Mouse (Mus musculus): ENCODE data around the gene Catsperz.
"Not testable (repeated sequence)": the region's sequence is repeated elsewhere in the genome, so short reads cannot be mapped to it uniquely, and the experiment has no call there.

Catsperz gene

DNA sequence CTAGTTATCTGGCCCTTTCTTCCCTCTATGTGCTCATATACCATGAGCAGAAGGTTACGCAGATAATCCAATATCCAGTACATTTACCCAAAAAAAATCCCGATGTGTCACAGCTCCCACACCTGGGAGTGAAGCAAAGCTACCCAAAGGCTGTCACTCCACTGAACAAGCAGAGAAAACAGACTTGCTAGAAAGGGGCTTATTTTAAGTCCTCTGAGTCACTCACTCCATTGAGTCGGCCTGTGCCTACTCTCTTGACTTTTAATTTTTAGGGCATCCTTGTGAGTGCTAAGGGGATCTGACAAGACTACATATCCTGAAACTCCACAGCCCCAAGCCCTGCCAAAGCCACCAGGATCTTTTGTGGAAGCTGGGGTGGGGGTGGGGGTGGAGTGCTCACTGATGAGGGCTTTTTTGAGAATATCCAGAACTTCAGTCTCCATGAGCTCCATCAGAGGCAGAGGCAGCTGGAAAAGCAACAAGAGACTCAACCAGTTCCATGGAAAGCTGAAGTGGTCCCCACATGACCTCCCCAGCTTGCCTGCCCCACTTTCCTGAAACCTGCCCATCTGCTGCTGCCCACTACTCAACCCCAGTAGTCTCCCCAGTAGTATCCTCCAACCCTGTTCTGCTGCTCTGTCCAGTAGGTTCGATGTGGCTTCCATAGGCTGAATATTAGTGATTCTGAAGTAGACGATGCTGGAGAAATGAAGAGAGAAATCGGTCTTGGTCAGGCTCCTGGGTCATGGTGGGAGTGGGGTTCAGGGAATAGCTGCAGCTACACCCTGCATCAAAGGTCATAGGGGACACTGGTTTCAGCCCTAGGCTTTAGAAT, 2.1 kb downstream of the Catsperz start:
- DNase-seq: peak; percentile 91

DNA sequence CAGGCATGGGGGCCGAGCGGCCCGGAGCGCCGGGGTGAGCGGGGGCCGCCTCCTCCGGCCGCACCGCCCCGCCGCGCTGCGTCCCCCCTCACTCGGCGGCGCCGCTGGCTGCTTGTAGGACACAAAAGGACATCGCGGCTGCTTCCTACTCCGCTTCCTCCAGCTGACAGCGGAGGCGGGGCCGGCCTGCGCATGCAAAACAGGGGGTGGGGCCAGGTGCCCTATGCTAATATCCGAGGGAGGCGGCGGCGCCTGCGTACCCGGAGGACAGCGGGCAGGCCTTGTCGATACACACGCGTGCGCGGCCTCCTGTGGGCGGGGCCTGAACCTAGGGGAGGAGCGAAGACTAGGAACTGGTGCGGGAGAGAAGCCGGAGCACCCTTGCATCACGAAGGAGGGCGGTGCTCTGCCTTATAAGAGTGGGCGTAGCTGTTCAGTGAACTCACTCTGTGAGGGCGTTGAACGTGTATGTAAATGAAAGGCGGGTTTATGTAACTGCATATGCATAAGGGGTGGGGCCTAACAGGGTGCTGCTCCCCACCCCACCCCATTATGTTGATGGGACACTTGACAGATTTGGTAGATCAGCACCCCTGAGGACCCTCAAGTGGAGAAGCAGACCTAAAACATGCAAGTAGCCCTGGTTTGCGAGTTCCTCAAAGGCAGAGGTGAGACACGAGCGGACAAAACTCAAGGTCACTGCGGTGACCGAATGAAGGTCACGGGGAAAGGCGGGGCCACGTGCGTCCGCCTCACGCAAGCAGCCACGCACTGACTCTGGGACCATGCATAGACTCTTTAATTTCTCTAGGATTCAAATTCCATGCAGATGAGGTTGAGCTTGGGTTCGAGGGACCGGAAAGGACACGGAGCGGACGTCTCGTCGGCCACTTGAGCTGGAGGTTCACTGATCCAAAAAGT, 3.3 kb downstream of the Catsperz start, which contains the start of gene Esrra:
Gene Esrra, minus strand, starts transcription at position 167 of the 921 bp plus-strand sequence.
- peak; percentile 100 for DNase-seq

DNA sequence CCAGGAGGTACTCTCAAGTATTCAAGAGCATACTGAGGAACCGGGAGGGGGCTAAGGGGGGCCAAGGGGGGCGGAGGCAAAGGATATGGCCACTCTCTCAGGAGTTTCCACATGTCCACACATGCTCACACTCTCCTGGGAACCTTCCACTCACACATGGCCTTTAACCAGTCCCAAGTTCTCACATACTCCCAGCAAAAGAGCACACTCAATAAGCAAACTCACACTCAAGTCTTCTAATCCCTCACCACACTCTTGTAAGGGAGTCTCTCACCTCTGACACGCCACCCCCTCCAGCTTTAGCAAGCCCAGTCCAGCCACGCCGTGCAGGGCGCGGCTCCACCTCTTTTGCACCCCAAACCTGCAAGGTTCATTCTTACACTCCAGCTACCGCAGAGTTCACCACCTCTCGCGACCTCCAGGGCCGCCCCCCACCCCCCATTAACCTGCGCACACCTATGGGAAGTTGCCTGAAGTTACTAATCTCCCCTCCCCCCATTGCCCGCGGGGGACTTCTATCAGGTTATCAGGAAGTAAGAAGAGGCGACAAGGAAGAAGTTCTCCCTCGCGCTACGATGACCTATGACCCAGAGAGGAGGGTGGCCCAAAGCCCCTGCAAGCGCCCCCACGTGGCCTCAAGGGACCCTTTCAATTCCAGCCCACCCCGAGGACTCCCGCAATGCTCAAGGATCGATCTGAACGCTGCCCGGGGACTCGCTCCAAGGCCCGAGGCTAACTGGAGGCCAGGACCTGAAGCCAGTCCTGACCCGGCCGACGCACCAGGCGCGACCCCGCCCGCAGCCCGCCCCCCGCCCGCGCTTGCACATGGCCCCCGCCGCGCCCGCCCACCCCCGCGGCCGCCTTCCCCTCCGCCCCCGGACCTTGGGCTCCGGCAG, 4.2 kb downstream of the Catsperz start:
- peak; percentile 98 for DNase-seq

DNA sequence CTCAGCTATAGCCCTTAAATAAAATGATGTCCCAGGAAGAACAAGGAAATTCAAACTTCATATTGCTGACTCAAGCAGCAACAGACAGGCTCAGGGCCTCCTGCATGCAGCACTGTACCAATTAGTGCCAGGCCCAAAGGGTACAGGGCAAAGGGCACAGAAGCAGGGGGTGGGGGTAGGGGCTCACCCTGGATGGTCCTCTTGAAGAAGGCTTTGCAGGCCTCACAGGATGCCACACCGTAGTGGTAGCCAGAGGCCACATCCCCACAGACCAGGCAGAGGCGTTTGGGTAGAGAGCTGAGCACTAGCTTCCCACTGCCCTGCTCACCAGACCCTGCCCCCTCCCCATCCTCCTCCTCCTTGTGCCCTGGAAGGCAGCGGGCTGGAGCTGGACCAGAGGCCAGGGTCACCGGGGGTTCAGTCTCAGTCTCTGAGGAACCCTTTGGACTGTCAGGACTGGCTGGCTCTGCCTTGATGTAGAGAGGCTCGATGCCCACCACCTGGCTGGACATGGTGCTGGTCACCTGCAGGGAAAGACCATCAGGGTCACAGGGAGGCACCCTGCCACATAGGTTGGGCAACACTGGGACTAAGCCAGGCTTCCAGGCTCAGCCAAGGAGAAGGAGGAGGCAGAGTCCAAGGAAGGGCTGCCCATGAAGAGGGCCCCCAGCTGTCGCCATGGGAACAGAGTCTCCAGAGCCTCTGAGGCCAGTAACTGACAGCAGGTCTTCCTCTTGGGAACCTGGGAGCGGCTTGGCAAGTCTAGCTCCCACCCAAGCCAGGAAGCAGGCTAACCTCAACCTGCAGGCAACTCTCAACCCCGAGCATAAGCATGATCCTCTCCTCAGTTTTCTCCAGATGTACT, 5.1 kb downstream of the Catsperz start:
- peak; percentile 98 for DNase-seq

DNA sequence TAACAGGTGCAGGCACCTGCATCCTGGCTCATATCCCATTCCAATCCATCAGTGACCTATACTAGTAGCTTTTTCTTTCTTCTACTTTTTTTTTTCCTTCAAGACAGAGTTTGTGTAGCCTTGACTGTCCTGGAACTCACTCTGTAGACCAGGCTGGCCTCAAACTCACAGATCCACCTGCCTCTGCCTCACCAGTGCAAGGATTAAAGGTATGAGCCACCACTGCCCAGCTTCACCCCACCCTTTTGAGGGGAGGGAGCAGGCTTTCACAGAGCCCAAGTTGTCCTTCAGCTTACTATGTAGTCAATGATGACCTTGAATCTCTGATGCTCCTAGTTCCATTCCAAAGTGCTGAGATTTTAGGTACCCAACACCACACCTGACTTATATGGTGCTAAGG, 5.7 kb downstream of the Catsperz start:
- DNase-seq: peak; percentile 91

DNA sequence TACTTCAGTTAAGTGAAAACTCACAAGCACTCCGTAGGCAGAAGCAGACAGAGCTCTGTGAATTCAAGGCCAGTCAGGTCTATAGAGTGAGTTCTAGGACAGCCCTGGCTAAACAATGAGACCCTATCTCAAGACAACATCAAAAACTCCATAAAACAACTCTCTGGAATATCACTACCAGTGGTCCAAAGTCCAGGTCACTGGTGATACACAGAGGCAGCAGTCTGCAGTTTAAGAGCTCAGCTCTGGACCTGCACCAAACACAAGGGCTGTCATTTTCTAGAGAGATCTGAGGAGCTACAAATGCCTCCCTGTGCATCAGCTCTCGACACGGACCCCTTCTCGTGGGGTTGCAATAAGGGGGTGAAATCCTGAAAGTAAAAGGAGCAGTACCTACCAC, 6.9 kb downstream of the Catsperz start:
- no peak for DNase-seq

DNA sequence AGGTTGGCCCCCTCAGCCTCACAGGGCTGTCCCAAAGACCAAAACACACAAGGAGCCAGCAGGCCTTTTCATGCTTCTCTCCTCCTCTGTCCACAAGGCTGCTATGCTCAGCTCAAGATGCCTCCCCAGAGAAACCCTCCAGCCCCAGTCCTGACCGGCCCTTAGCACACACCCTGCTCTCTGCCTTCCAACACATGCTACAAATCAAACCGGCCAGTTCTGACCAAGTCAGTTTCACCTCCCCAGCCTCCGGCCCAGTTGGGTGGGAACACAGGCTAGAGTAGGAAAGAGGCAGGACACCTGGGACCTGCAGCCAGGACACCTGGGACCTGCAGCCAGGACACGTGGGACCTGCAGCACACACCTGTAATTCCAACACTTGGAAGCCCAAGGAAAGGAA, 8.7 kb downstream of the Catsperz start:
- DNase-seq: peak; percentile 88

DNA sequence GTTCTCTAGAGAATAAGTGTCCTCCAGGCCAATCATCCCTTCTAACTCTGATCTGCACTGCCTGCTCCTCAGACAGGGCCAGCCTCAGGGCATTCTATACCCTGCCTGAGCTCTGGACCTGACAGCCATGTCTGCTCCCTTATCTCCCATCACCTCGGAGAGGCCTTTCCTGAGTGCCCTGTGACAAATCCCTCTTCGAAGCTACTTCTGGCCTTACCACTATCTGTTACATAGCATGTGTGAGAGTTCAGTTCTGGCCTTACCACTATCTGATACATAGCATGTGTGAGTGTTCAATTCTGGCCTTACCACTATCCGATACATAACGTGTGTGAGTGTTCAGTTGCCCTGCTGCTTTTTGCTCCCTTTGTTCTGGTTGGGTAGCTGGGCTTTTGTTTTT, 9.9 kb downstream of the Catsperz start:
- peak; percentile 86 for DNase-seq

DNA sequence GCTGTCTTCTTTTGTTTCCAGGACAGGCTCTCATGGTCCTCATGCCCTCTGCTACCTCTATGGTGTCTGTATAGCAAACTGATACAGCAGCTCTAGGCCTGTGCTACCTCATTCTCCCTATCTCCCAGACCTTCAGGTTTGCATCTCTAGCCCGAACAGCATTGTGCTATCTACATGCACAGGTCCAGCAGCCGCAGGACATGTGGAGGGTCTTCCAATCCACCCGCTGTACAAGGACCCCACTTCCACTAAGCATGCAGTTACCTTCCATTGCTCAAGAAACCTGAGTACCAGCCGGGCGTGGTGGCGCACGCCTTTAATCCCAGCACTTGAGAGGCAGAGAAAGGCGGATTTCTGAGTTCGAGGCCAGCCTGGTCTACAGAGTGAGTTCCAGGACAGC, 10.6 kb downstream of the Catsperz start:
- peak; percentile 89 for DNase-seq

DNA sequence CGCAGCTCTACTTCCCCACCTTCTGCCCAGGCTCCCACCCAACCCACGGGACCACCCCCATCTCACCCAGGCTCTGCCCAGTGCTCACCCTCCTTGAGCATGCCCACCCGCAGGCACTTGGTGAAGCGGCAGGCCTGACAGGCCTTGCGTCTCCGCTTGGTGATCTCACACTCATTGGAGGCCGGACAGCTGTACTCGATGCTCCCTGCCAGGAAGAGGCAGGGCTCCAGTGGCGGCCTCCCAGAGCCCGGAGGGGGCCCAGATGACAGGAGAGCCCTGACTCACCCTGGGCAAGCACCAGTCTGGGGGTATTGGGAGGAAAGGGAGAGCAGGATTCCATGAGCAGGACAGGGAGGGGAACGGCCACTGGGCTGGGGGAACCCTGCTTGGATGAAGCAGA, 11.2 kb downstream of the Catsperz start:
- DNase-seq: peak; percentile 96

DNA sequence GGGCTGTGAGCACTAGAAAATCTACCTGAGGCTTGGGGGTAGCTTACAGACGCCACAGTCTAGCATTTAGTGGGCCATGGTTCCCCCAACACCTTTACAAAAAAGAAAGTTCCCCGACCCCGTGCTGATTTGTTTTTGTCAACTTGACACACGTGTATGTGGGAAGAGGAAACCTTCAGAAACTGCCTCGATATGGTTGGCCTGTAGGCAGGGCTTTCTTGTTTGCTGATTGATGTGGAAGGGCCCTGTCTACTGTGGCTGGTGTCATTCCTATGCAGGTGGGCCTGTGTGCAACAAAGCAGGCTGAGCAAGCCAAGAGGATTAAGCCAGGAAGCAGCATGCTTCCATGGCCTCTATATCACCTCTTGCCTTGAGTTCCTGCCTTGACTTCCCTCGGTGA, 12.1 kb downstream of the Catsperz start:
- peak; percentile 83 for DNase-seq

DNA sequence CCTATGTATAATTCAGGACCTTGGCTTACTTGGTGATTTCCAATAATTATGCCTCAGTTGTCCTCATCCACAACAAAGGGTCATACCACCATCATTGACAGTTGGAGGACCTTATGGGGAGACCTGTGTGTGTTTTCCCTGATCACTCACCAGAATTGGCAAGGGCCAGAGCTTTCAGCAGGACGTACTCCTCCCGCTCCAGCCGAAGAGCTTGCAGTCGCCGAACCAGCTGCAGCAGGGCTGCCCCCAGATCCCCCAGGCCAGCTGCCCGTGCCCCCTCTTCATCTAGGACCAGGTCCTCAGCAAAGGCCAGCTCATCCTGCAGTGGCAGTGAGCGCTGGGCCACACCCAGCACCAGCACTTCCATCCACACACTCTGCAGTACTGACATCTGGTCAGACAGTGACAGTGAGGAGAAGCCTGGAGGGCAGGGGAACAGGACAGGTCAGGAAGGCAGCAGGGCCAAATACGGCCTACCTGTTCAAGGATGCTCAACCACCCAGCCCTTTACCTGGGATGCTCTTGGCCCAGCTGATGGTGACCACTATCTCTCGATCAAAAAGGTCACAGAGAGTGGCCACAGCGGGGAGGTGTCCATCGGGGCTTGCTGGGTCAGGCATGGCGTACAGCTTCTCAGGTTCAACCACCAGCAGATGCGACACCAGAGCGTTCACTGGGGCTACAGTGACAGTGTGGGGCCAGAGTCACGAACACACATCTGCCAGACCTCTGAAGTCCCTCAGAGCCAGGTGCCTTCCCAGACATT, 12.8 kb downstream of the Catsperz start:
- peak; percentile 93 for DNase-seq

DNA sequence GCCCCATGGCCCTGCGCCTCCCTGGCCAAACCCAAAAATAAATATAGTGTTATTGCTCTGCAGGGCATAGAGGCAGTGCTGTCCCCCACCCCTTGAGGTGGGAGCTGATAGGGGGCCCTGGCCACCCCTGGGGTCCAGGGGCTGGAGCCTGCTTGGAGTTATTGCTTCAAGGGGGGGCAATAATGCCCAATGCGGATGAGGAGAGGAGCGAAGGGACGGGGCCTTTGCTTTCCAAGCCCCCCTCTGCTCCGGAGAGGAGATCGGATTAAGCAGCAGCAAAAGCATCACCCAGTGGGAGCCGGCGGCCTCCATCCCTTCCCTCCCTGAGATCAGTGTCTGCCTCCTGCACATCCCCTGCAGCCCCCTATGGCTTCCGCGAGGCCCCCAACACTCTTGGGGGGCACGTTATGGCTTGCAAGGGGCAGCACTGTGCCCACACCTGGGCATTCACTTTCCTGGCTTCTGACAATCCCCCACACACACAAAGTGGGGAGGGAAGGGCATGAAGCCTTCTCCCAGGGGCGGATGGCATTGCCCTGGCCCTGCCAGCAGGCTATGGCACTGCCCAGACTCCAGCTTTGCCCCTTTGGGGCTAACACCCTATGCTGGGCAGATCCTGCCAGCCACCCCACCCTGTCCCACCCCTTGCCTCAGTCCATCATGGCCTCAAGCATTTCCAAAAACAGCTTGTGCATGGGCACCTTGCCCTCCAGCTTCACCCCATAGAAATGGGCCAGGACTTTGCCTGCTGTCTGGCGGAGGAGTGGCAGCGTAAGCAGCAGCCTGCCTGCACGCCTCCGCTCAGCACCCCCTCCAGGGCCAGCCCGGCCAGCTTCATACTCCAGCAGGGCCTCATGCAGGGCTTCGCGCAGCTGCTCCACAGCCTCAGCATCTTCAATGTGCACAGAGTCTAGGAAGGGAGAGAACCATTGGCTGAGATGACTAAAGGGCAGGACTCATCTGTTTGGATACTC, 13.8 kb downstream of the Catsperz start:
- peak; percentile 94 for DNase-seq

DNA sequence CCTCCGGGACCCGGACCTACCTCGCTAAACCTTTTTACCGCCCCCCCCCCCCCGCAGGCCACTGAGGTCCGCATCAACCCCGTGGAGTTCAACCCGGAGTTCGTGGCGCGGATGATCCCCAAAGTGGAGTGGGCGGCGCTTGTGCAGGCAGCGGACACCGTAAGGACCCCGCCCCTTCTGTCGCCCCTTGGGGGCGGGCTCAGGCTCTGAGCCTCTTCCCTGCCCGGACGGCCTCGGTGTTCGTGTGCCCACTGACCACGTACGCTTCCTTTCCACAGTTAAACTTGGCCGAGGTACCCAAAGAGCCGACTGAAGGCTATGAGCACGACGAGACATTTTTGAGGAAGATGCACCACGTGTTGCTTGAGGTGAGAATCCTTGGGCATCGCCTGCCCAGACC, 14.9 kb downstream of the Catsperz start:
- not testable (repeated sequence) for DNase-seq

DNA sequence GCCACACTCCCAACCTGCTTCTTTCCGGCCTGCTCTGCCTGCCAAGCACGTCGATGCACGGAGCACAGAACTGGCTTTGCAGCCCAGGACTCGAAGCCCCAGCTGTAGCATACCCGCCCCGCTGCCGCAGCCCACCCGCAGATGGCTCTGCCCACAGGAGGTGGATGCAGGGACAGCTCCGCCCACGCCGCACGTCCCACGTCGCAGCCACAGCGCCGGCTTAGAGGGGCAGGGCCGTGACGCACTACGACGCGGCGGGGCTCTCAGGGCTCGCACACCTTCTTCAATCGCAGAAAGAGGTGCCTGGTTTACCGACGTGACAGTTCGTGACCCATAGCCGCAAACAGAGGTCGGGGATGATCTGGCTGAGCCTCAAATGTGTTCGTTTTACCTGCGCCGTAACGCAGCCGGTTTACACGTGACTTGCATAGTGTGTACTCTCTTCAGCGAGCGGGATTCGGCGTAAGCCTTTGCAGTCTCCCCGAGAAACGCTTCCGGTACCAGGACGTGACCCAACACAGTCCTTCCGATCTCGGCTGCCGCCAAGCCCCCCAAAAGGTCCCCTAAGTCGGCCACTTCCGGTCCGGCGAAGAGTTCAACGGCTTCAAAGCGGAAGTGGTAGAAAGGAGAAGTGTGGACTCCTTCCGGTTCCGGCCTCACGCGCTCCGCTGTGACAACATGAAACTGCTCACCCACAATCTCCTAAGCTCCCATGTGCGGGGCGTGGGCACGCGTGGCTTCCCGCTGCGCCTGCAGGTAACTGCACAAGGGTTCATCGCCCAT, 15.5 kb downstream of the Catsperz start, which contains the start of the genes Trmt112 and Prdx5:
Gene Trmt112, plus strand, starts transcription at position 192 of the 783 bp plus-strand sequence.
Gene Prdx5, minus strand, starts transcription at position 600 of the 783 bp plus-strand sequence.
- DNase-seq: peak; percentile 99

DNA sequence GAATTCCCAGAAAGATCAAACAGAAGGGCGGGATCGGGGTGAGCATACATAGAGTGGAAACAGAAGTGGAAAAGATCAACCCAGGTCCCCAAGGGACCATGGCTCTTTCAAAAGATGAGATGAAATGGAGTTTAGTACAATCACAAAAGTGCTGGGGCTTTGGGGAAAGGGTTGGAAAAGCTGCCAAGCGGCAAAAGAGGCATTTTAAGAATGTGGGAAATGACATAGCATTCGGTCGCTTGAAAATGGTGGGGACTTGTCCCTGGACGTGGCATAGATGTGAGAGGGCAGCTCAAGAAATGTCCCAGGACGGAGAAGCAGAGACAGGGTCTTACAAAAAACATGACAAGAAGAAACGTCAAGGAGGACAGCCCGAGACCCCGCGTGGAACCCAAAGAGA, 16.2 kb downstream of the Catsperz start:
- DNase-seq: no peak

DNA sequence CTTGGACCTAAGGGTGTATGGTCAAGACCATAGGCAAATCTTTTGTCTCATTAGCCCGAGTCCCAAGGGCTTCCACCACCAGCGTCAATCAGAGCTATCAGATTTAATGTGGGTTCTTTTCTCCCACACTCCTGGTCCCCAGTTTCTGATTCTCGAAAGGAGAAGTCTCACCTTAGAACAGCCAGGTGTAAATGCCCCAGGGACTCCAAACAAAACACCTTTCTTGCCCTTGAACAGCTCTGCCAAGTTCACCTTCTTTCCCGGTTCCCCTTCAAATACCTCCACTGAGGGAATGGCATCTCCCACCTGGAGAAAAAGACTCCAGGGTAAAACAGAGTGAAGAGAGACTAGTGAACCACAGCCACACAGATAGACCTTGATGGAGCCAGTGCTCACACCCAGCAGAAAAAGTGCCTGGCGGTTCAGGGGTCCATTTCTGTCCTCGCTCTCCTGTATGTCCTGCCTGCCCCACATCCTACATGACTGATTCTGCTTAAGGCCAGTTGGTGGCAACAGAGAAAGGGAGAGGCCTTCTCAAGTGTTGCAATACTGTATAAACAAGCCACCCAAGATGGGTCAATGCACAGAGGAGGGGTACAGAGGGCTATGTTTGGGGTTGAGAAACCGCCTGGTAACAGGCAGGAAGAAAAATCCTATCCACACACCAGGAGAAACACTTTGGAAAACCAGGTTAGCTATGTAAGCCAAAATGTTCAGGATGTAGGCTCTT, 17.2 kb downstream of the Catsperz start:
- peak; percentile 89 for DNase-seq

DNA sequence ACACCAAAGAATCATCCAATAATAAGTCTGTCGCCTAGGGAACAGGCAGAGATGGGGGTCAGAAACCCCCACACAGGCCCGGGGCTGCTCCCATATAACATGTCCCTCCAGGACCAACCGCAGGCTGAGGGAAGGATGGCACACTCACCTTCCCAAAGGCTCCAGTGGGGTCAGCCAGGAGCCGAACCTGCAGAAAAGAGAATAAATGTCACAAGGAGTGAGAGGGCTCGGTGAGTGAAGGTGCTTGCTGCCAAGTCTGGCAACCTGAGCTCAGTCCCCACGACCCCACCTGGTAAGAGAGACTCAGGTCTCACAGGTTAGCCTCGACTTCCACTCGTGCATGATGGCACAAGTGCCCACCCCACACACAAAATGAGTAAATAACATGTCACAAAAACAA, 18.1 kb downstream of the Catsperz start:
- DNase-seq: peak; percentile 93
